Comparison of ENCODE assay signal across 9 mouse cellular contexts in genomic region chr17:79746146-79746591, GRCm38 (mm10). TPM values are rescaled to one million over a fixed set of nuclear protein-coding genes. Genes with fewer than 3 reads are reported as not detected.
DNase-seq lines count a peak whose midpoint lies in the region; ATAC-seq and TF ChIP-seq lines count a peak whose summit lies in the region.
"Had no signal": no experiment of that assay in that cellular context is flagged by ENCODE, and none has a peak within 500 bp of the region (broad histone marks: within the 10 kb centered on the region; RNA-seq: fewer than 3 reads in every experiment).

No protein-coding gene starts in this region.

- 0 out of 2 replicates have a peak, but pooled peaks have one; percentile 23 for ATAC-seq in liver, embryonic 11.5 days (replicated peaks; ENCODE audit: low FRiP score)
- ATAC-seq in liver, embryonic 12.5 days: no peak
- ATAC-seq in neural tube, embryonic 11.5 days (ENCODE audit: insufficient read depth, low FRiP score, low TSS enrichment): peak; percentile 45; the same call in 1 of the 2 replicates
- ATAC-seq in erythroid progenitor cell, adult 5-6 weeks (replicated peaks; ENCODE audit: low FRiP score, poor library complexity, severe bottlenecking): no peak

- no peak overlapping the region for H3K4me2 ChIP-seq in liver, embryonic 11.5 days
- H3K4me2 ChIP-seq in liver, embryonic 12.5 days: no peak overlapping the region
- H3K4me2 ChIP-seq in neural tube, embryonic 11.5 days (ENCODE audit: low read depth): no peak overlapping the region

- no peaks in the 10 kb centered on the region for H3K9me3 ChIP-seq in liver, embryonic 11.5 days (ENCODE audit: control insufficient read depth, low read length)
- H3K9me3 ChIP-seq in liver, embryonic 12.5 days (replicated peaks): no peaks in the 10 kb centered on the region
- 0 out of 2 replicates have a peak, but pooled peaks cover 5% of the 10 kb centered on the region for H3K9me3 ChIP-seq in neural tube, embryonic 11.5 days (ENCODE audit: control insufficient read depth, low read length)

- H3K27ac ChIP-seq in liver, embryonic 11.5 days (ENCODE audit: low read depth, low read length): no peak overlapping the region
- no peak overlapping the region for H3K27ac ChIP-seq in liver, embryonic 12.5 days
- peak overlapping the region; percentile 70; the same call in 1 of the 2 replicates for H3K27ac ChIP-seq in kidney, adult 2 months (ENCODE audit: insufficient read depth, low read depth, low read length)
- no peak overlapping the region for H3K27ac ChIP-seq in neural tube, embryonic 11.5 days (ENCODE audit: low read depth, low read length)

- no peaks in the 10 kb centered on the region for H3K4me1 ChIP-seq in liver, embryonic 11.5 days (replicated peaks; ENCODE audit: control insufficient read depth, insufficient read depth, low read length)
- H3K4me1 ChIP-seq in liver, embryonic 12.5 days: no peaks in the 10 kb centered on the region
- peaks cover 4% of the 10 kb centered on the region; the same call in 1 of the 2 replicates for H3K4me1 ChIP-seq in kidney, adult 2 months (ENCODE audit: control insufficient read depth, insufficient read depth, low read length)
- H3K4me1 ChIP-seq in neural tube, embryonic 11.5 days (ENCODE audit: control insufficient read depth, insufficient read depth, low read length): peaks cover 3% of the 10 kb centered on the region; the same call in 1 of the 2 replicates

- no peak overlapping the region for H3K4me3 ChIP-seq in liver, embryonic 11.5 days (ENCODE audit: low read depth, low read length)
- H3K4me3 ChIP-seq in liver, embryonic 12.5 days: no peak overlapping the region
- no peak overlapping the region for H3K4me3 ChIP-seq in kidney, adult 2 months (ENCODE audit: insufficient read depth, low read depth, low read length)
- H3K4me3 ChIP-seq in neural tube, embryonic 11.5 days (ENCODE audit: low read depth, low read length): no peak overlapping the region

- 40% methylated on average over 3 of the region's 3 CpGs for WGBS in liver, embryonic 11.5 days
- WGBS in liver, embryonic 12.5 days (ENCODE audit: insufficient replicate concordance): 30% methylated on average over 3 of the region's 3 CpGs
- WGBS in kidney, adult 2 months: 29% methylated on average over 3 of the region's 3 CpGs
- WGBS in neural tube, embryonic 11.5 days: 4% methylated on average over 3 of the region's 3 CpGs

- no peak for TF ChIP-seq CTCF in kidney, adult 2 months (conservative IDR thresholded peaks at IDR 0.05; ENCODE audit: insufficient read depth, insufficient read length, low read depth, low read length)

- H3K36me3 ChIP-seq in liver, embryonic 11.5 days (ENCODE audit: control insufficient read depth, insufficient read depth, low read length): no peaks in the 10 kb centered on the region
- no peaks in the 10 kb centered on the region for H3K36me3 ChIP-seq in liver, embryonic 12.5 days
- no peaks in the 10 kb centered on the region for H3K36me3 ChIP-seq in kidney, adult 2 months (ENCODE audit: control insufficient read depth, insufficient read depth, low read length)
- no peaks in the 10 kb centered on the region for H3K36me3 ChIP-seq in neural tube, embryonic 11.5 days (ENCODE audit: control insufficient read depth, insufficient read depth, low read length)

- H3K27me3 ChIP-seq in liver, embryonic 11.5 days (replicated peaks; ENCODE audit: control insufficient read depth, insufficient read depth, low read length): no peaks in the 10 kb centered on the region
- H3K27me3 ChIP-seq in liver, embryonic 12.5 days (replicated peaks): no peaks in the 10 kb centered on the region
- H3K27me3 ChIP-seq in kidney, adult 2 months (replicated peaks; ENCODE audit: control insufficient read depth, insufficient read depth, low read length): no peaks in the 10 kb centered on the region
- no peaks in the 10 kb centered on the region for H3K27me3 ChIP-seq in neural tube, embryonic 11.5 days (ENCODE audit: control insufficient read depth, insufficient read depth, low read length)

- no peak for DNase-seq in liver, embryonic 11.5 days (ENCODE audit: low spot score)
- DNase-seq in adrenal gland, postnatal 10 days: peak; percentile 24
- peak; percentile 69 for DNase-seq in kidney, adult 2 months
- DNase-seq in neural tube, embryonic 11.5 days (ENCODE audit: low spot score): no peak
- no peak for DNase-seq in urinary bladder, adult 2 months (ENCODE audit: low spot score)
- no peak for DNase-seq in layer of hippocampus, adult 8-10 months (ENCODE audit: low spot score in 2 of 2)

- H3K9ac ChIP-seq in liver, embryonic 11.5 days (ENCODE audit: low read depth, low read length): no peak overlapping the region
- no peak overlapping the region for H3K9ac ChIP-seq in liver, embryonic 12.5 days
- no peak overlapping the region for H3K9ac ChIP-seq in neural tube, embryonic 11.5 days (ENCODE audit: low read length)

- TF ChIP-seq POLR2A in kidney, adult 2 months (IDR thresholded peaks at IDR 0.05; ENCODE audit: low read depth, low read length): no peak

RNA-seq across cellular contexts. Expression of gene Cyp1b1, which starts 31.3 kb away (rescaled TPM):
- polyA plus RNA-seq in liver, embryonic 11.5 days (2014; fragmentation: Nextera tagmentation; extraction: Ambion mirVana): 6.9 and 10.2 TPM in 2 replicates
- 2.6 and 3.7 TPM in 2 replicates for polyA plus RNA-seq in liver, embryonic 12.5 days (2016; fragmentation: Nextera tagmentation; extraction: Ambion mirVana)
- total RNA-seq in adrenal gland, postnatal 10 days (2021): 10 to 100 TPM; 21.3 to 27.9 TPM
- polyA plus RNA-seq in kidney, adult 2 months (2012; rRNA removed): 27.0 and 30.9 TPM in 2 replicates
- polyA plus RNA-seq in neural tube, embryonic 11.5 days (2014; fragmentation: Nextera tagmentation; extraction: Ambion mirVana): 5.1 TPM in 2 replicates
- total RNA-seq in erythroid progenitor cell, adult 5-6 weeks (2015; ENCODE audit: low replicate concordance): 1.1 and 3.8 TPM in 2 replicates
- total RNA-seq in erythroid progenitor cell, adult 5-6 weeks (2017; ENCODE audit: low replicate concordance): 0.13 and 1.2 TPM in 2 replicates
- polyA plus RNA-seq in urinary bladder, adult 2 months (2012; rRNA removed): 25.9 and 28.4 TPM in 2 replicates
- total RNA-seq in layer of hippocampus, adult 8-10 months (2022): 1 to 10 TPM; 3.0 to 3.6 (median 3.4) TPM
- total RNA-seq: monocyte, adult 5-6 weeks had no signal

Comparison
In these comparisons a context has a peak if more than half of its experiments do, and no peak if none do; other contexts are left out.
1. ATAC-seq: peak in liver, embryonic 11.5 days (single experiment) and neural tube, embryonic 11.5 days (single experiment); none in liver, embryonic 12.5 days (single experiment) and erythroid progenitor cell, adult 5-6 weeks (single experiment).
2. DNase-seq: peak in adrenal gland, postnatal 10 days (single experiment) and kidney, adult 2 months (single experiment); none in liver, embryonic 11.5 days (single experiment), neural tube, embryonic 11.5 days (single experiment), urinary bladder, adult 2 months (single experiment) and layer of hippocampus, adult 8-10 months (0 of 2).